Mouse (Mus musculus): Measurements from ENCODE around the gene Hist1h3b. TPM values are rescaled to one million over a fixed set of nuclear protein-coding genes. Genes with fewer than 3 reads are reported as not detected.
"Not testable (repeated sequence)": the region's sequence is repeated elsewhere in the genome, so short reads cannot be mapped to it uniquely, and the experiment has no call there.

Hist1h3b gene
- polyA plus RNA-seq, 1 experiment from 2014 or later = 6.7 TPM

GRCm38 (mm10) chr13:23750839-23751477 lies 1.1 kb upstream of the Hist1h3b start, which contains the start of gene Hist1h2ab:
Gene Hist1h2ab (plus strand): TSS chr13:23751126.
- not testable (repeated sequence) for H3K9me3 ChIP-seq (ENCODE audit: control insufficient read depth, low read length); H3K27me3 ChIP-seq (replicated peaks; ENCODE audit: control insufficient read depth, insufficient read depth, low read length); H3K36me3 ChIP-seq (ENCODE audit: control insufficient read depth, insufficient read depth)
- peak within 1 kb of the TSS; percentile 57 for H3K9ac ChIP-seq (replicated peaks; ENCODE audit: low read depth, low read length)
- H3K4me3 ChIP-seq (replicated peaks; ENCODE audit: low read length) = peak within 1 kb of the TSS; percentile 51
- peaks cover 14% of the 10 kb centered on the region for H3K4me1 ChIP-seq (replicated peaks; ENCODE audit: control insufficient read depth, insufficient read depth, low read length)
- H3K27ac ChIP-seq (ENCODE audit: low read length) = peak within 1 kb of the TSS; percentile 96
- WGBS = under 1% methylated on average over 21 of the region's 47 CpGs
- peak; percentile 50 for ATAC-seq
- H3K4me2 ChIP-seq (ENCODE audit: low read length) = peak within 1 kb of the TSS; percentile 74

GRCm38 (mm10) chr13:23751478-23751956 lies 550 bp upstream of the Hist1h3b start:
- WGBS = under 1% methylated on average over 11 of the region's 11 CpGs
- H3K9ac ChIP-seq (replicated peaks; ENCODE audit: low read depth, low read length) = peak overlapping the region; percentile 57
- no peaks in the 10 kb centered on the region for H3K9me3 ChIP-seq (ENCODE audit: control insufficient read depth, low read length)
- peaks cover 14% of the 10 kb centered on the region for H3K4me1 ChIP-seq (replicated peaks; ENCODE audit: control insufficient read depth, insufficient read depth, low read length)
- H3K36me3 ChIP-seq (ENCODE audit: control insufficient read depth, insufficient read depth) = no peaks in the 10 kb centered on the region
- peak overlapping the region; percentile 74 for H3K4me2 ChIP-seq (ENCODE audit: low read length)
- H3K27me3 ChIP-seq (replicated peaks; ENCODE audit: control insufficient read depth, insufficient read depth, low read length) = no peaks in the 10 kb centered on the region
- ATAC-seq = no peak
- peak overlapping the region; percentile 96 for H3K27ac ChIP-seq (ENCODE audit: low read length)
- peak overlapping the region; percentile 51 for H3K4me3 ChIP-seq (replicated peaks; ENCODE audit: low read length)

- Histone ChIP-seq H3K36me3 (ENCODE audit: control insufficient read depth, insufficient read depth) (no peaks in the 10 kb centered on the region), H3K27ac (ENCODE audit: low read length) (no peak overlapping the region), H3K4me3 (replicated peaks; ENCODE audit: low read length) (peak overlapping the region; percentile 29), H3K4me2 (ENCODE audit: low read length) (peak overlapping the region; percentile 44), H3K27me3 (replicated peaks; ENCODE audit: control insufficient read depth, insufficient read depth, low read length) (no peaks in the 10 kb centered on the region), H3K9me3 (ENCODE audit: control insufficient read depth, low read length) (no peaks in the 10 kb centered on the region), H3K4me1 (replicated peaks; ENCODE audit: control insufficient read depth, insufficient read depth, low read length) (peaks cover 14% of the 10 kb centered on the region), H3K9ac (replicated peaks; ENCODE audit: low read depth, low read length) (0 out of 2 replicates have a peak overlapping the region, but pooled peaks have one; percentile 9)
- ATAC-seq = no peak
- 4% methylated on average over 6 of the region's 6 CpGs for WGBS
Observed at GRCm38 (mm10) chr13:23752742-23753172, 690 bp downstream of the Hist1h3b start.

- Histone ChIP-seq H3K4me3 (replicated peaks; ENCODE audit: low read length) (no peak overlapping the region), H3K4me2 (ENCODE audit: low read length) (no peak overlapping the region), H3K4me1 (replicated peaks; ENCODE audit: control insufficient read depth, insufficient read depth, low read length) (peaks cover 9% of the 10 kb centered on the region), H3K36me3 (ENCODE audit: control insufficient read depth, insufficient read depth) (no peaks in the 10 kb centered on the region), H3K9me3 (ENCODE audit: control insufficient read depth, low read length) (no peaks in the 10 kb centered on the region), H3K9ac (replicated peaks; ENCODE audit: low read depth, low read length) (no peak overlapping the region), H3K27ac (ENCODE audit: low read length) (no peak overlapping the region), H3K27me3 (replicated peaks; ENCODE audit: control insufficient read depth, insufficient read depth, low read length) (no peaks in the 10 kb centered on the region)
- ATAC-seq = no peak
- 49% methylated on average over 4 of the region's 4 CpGs for WGBS
Observed at GRCm38 (mm10) chr13:23753314-23754078, 1.4 kb downstream of the Hist1h3b start.

- H3K4me2 ChIP-seq (ENCODE audit: low read length) = no peak overlapping the region
- H3K4me3 ChIP-seq (replicated peaks; ENCODE audit: low read length) = no peak overlapping the region
- no peaks in the 10 kb centered on the region for H3K36me3 ChIP-seq (ENCODE audit: control insufficient read depth, insufficient read depth)
- H3K27me3 ChIP-seq (replicated peaks; ENCODE audit: control insufficient read depth, insufficient read depth, low read length) = no peaks in the 10 kb centered on the region
- H3K9me3 ChIP-seq (ENCODE audit: control insufficient read depth, low read length) = no peaks in the 10 kb centered on the region
- H3K27ac ChIP-seq (ENCODE audit: low read length) = no peak overlapping the region
- no peak for ATAC-seq
- no peak overlapping the region for H3K9ac ChIP-seq (replicated peaks; ENCODE audit: low read depth, low read length)
- H3K4me1 ChIP-seq (replicated peaks; ENCODE audit: control insufficient read depth, insufficient read depth, low read length) = peaks cover 10% of the 10 kb centered on the region
Observed at GRCm38 (mm10) chr13:23755000-23755399, 2.9 kb downstream of the Hist1h3b start.

GRCm38 (mm10) chr13:23756790-23757189 lies 4.7 kb downstream of the Hist1h3b start, which contains the start of gene Hist1h4b:
Gene Hist1h4b (plus strand): TSS chr13:23757013.
- peak; percentile 75 for ATAC-seq
- Histone ChIP-seq H3K36me3 (ENCODE audit: control insufficient read depth, insufficient read depth) (no peaks in the 10 kb centered on the region), H3K4me2 (ENCODE audit: low read length) (peak within 1 kb of the TSS; percentile 72), H3K4me1 (replicated peaks; ENCODE audit: control insufficient read depth, insufficient read depth, low read length) (peaks cover 20% of the 10 kb centered on the region), H3K9ac (replicated peaks; ENCODE audit: low read depth, low read length) (peak within 1 kb of the TSS; percentile 53), H3K4me3 (replicated peaks; ENCODE audit: low read length) (peak within 1 kb of the TSS; percentile 40), H3K9me3 (ENCODE audit: control insufficient read depth, low read length) (no peaks in the 10 kb centered on the region), H3K27ac (ENCODE audit: low read length) (peak within 1 kb of the TSS; percentile 77), H3K27me3 (replicated peaks; ENCODE audit: control insufficient read depth, insufficient read depth, low read length) (no peaks in the 10 kb centered on the region)
- 0% methylated on average over 14 of the region's 22 CpGs for WGBS

GRCm38 (mm10) chr13:23757211-23757773 lies 5.2 kb downstream of the Hist1h3b start:
- Histone ChIP-seq H3K9me3 (ENCODE audit: control insufficient read depth, low read length) (no peaks in the 10 kb centered on the region), H3K27ac (ENCODE audit: low read length) (peak overlapping the region; percentile 77), H3K36me3 (ENCODE audit: control insufficient read depth, insufficient read depth) (no peaks in the 10 kb centered on the region), H3K4me2 (ENCODE audit: low read length) (peak overlapping the region; percentile 72), H3K4me1 (replicated peaks; ENCODE audit: control insufficient read depth, insufficient read depth, low read length) (peaks cover 21% of the 10 kb centered on the region), H3K9ac (replicated peaks; ENCODE audit: low read depth, low read length) (peak overlapping the region; percentile 53), H3K4me3 (replicated peaks; ENCODE audit: low read length) (peak overlapping the region; percentile 40), H3K27me3 (replicated peaks; ENCODE audit: control insufficient read depth, insufficient read depth, low read length) (no peaks in the 10 kb centered on the region)
- WGBS = 2% methylated on average over 16 of the region's 23 CpGs
- no peak; the same call in 1 of the 2 replicates for ATAC-seq

- Histone ChIP-seq H3K27me3 (replicated peaks; ENCODE audit: control insufficient read depth, insufficient read depth, low read length) (no peaks in the 10 kb centered on the region), H3K27ac (ENCODE audit: low read length) (no peak overlapping the region), H3K36me3 (ENCODE audit: control insufficient read depth, insufficient read depth) (no peaks in the 10 kb centered on the region), H3K4me1 (replicated peaks; ENCODE audit: control insufficient read depth, insufficient read depth, low read length) (peaks cover 19% of the 10 kb centered on the region), H3K4me3 (replicated peaks; ENCODE audit: low read length) (no peak overlapping the region), H3K9ac (replicated peaks; ENCODE audit: low read depth, low read length) (no peak overlapping the region), H3K4me2 (ENCODE audit: low read length) (no peak overlapping the region), H3K9me3 (ENCODE audit: control insufficient read depth, low read length) (no peaks in the 10 kb centered on the region)
- WGBS = 40% methylated on average over 3 of the region's 3 CpGs
- no peak for ATAC-seq
Observed at GRCm38 (mm10) chr13:23757921-23758320, 5.9 kb downstream of the Hist1h3b start.

GRCm38 (mm10) chr13:23759251-23759771 lies 7.2 kb downstream of the Hist1h3b start:
- Histone ChIP-seq H3K4me3 (replicated peaks; ENCODE audit: low read length) (no peak overlapping the region), H3K9me3 (ENCODE audit: control insufficient read depth, low read length) (no peaks in the 10 kb centered on the region), H3K27me3 (replicated peaks; ENCODE audit: control insufficient read depth, insufficient read depth, low read length) (no peaks in the 10 kb centered on the region), H3K4me1 (replicated peaks; ENCODE audit: control insufficient read depth, insufficient read depth, low read length) (peaks cover 28% of the 10 kb centered on the region), H3K4me2 (ENCODE audit: low read length) (no peak overlapping the region), H3K27ac (ENCODE audit: low read length) (no peak overlapping the region), H3K9ac (replicated peaks; ENCODE audit: low read depth, low read length) (no peak overlapping the region), H3K36me3 (ENCODE audit: control insufficient read depth, insufficient read depth) (no peaks in the 10 kb centered on the region)
- WGBS = 68% methylated on average over 3 of the region's 3 CpGs
- ATAC-seq = no peak
